Mouse (Mus musculus) kidney, adult 2 months (tissue): Measurements from ENCODE around the gene Gm20917. TPM values are rescaled to one million over a fixed set of nuclear protein-coding genes. Genes with fewer than 3 reads are reported as not detected.
"Not testable (repeated sequence)": the region's sequence is repeated elsewhere in the genome, so short reads cannot be mapped to it uniquely, and the experiment has no call there.

ENCODE experiments used
- DNase-seq: peaks from one replicate; pipeline ENCODE4 v3.0.0; 2021
- H3K27ac ChIP-seq: fragments of 200-500 bp; 2 replicates; pipeline ENCODE4 v1.5.1; 2012; ENCODE audit warnings: low read depth, low read length, control low read depth, inconsistent platforms; ENCODE audit not compliant: insufficient read depth
- H3K27me3 ChIP-seq: fragments of 200-500 bp; replicated peaks from 2 replicates; pipeline ENCODE4 v1.6.1; 2012; ENCODE audit warnings: mild to moderate bottlenecking, moderate library complexity, low read length, inconsistent platforms; ENCODE audit not compliant: control insufficient read depth, insufficient read depth
- H3K36me3 ChIP-seq: fragments of 200-500 bp; 2 replicates; pipeline ENCODE4 v1.6.1; 2012; ENCODE audit warnings: mild to moderate bottlenecking, moderate library complexity, low read length, inconsistent platforms; ENCODE audit not compliant: control insufficient read depth, insufficient read depth
- H3K4me1 ChIP-seq: fragments of 200-500 bp; 2 replicates; pipeline ENCODE4 v1.6.1; 2011; ENCODE audit warnings: low read length; ENCODE audit not compliant: control insufficient read depth, insufficient read depth
- H3K4me3 ChIP-seq: fragments of 200-500 bp; 2 replicates; pipeline ENCODE4 v1.5.1; 2011; ENCODE audit warnings: mild to moderate bottlenecking, low read depth, low read length, control low read depth; ENCODE audit not compliant: insufficient read depth
- WGBS: fragments of 180-500 bp; shearing (Covaris S2); methylation state at CpG from one replicate; pipeline ENCODE4 v1.1.7; 2018; 5-methylcytosine and 5-hydroxymethylcytosine counted together
- polyA plus RNA-seq: library from polyadenylated mRNA; depleted of rRNA; stranded (reverse); fragments of >200 nt; gene quantifications from 2 replicates; pipeline ENCODE4 v1.2.3, GENCODE M21; 2012; rRNA removed

Gene Gm20917
- not detected in 2 replicates for polyA plus RNA-seq

DNA sequence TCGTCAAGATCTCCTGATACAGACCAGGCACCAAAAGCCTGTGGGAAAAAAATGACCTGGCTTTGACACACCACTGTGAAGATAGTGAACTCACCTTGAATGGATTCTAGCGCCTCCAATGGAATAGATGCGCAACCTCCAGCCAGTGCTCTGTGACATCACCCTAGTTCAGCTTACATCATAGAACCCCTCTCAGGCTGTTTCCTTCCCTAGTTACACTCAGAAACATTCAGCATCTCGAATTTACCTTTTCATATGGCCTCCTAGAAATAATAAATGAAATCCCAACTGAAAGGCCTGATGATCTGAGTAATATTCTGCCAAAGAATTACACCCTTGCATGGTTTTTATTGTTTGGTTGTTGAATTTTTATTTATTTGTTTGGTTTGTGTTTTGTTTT, at the start of gene Gm20917:
Gene Gm20917 (minus strand): TSS at position 101 of the 400 bp plus-strand sequence.
- WGBS, result no CpG with 5 or more reads among the region's 4 CpGs
- H3K36me3 ChIP-seq, H3K27ac ChIP-seq, DNase-seq, H3K4me3 ChIP-seq, H3K4me1 ChIP-seq, H3K27me3 ChIP-seq: not testable (repeated sequence)

Other genes starting within 250 kb of the Gm20917 start
- gene Gm20916, start 168.4 kb upstream of the Gm20917 start, polyA plus RNA-seq, result not detected in 2 replicates